Mouse (Mus musculus): ENCODE measurements around the gene Fblim1. TPM values are rescaled to one million over a fixed set of nuclear protein-coding genes. Genes with fewer than 3 reads are reported as not detected.

The Fblim1 gene
- polyA plus RNA-seq, 1 experiment from 2014 or later: 17.0 TPM

- Histone ChIP-seq H3K27ac (ENCODE audit: low read depth, low read length) (no peak overlapping the region), H3K27me3 (replicated peaks; ENCODE audit: control insufficient read depth, insufficient read depth, low read length) (peaks cover 33% of the 10 kb centered on the region), H3K4me2 (no peak overlapping the region), H3K9me3 (ENCODE audit: control insufficient read depth, low read length) (no peaks in the 10 kb centered on the region), H3K4me3 (ENCODE audit: low read depth, low read length) (no peak overlapping the region), H3K4me1 (replicated peaks; ENCODE audit: control insufficient read depth, insufficient read depth, low read length) (peaks cover 9% of the 10 kb centered on the region; the same call in 1 of the 2 replicates), H3K36me3 (ENCODE audit: control insufficient read depth, insufficient read depth, low read length) (no peaks in the 10 kb centered on the region), H3K9ac (ENCODE audit: low read depth, low read length) (no peak overlapping the region)
- DNase-seq (ENCODE audit: low spot score) (no peak), ATAC-seq (replicated peaks; ENCODE audit: low FRiP score) (no peak)
- 38% methylated on average over 6 of the region's 6 CpGs for WGBS
Observed at GRCm38 (mm10) chr4:141600364-141600763, 5.5 kb downstream of the Fblim1 start.

DNA sequence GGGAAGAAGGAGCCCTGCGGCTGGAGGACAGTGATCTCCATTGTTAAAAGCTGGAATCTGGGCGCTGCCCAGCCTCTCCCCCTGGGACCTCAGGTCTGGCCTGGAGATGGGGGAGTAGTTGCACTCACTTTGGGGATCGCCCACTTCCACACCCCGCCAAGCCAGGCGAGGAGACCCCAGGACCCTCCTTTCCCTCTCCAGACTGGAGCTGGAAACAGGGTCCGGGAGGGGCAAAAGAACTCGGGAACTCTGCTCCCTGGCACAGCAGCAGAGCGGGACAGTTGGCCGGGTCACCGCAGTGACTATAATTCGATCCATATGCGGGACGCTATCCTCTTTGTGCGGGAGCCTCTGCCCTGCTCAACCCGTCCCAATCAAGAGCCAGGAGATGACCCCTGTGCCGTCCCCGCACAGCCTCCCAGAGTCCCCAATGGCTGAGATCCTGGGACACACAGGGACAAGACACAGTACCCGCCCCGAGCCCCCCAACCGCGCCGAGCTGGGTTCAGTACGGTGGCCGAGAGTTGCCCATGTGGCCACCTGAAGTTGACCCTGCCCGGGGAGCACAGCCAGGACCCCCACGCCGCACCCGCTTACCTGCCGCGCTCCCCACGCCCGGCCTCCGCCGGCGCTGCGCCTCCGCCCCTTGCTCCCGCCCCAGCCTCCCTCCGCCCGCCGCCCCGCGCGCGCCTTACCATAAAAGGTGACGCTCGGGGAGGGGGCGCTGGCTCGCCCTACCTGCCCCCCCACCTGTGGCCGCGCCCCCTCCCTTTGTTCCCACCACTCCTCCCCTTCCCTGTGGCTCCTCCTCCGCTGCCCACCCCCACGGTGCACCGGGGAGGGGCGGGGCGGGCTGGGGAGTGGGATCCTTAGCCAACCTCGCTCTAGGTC lies 6.4 kb downstream of the Fblim1 start:
- H3K27ac ChIP-seq (ENCODE audit: low read depth, low read length): peak overlapping the region; percentile 62; the same call in 1 of the 2 replicates
- peak overlapping the region; percentile 52 for H3K9ac ChIP-seq (ENCODE audit: low read depth, low read length)
- H3K27me3 ChIP-seq (replicated peaks; ENCODE audit: control insufficient read depth, insufficient read depth, low read length): peaks cover 33% of the 10 kb centered on the region
- H3K4me1 ChIP-seq (replicated peaks; ENCODE audit: control insufficient read depth, insufficient read depth, low read length): peaks cover 9% of the 10 kb centered on the region; the same call in 1 of the 2 replicates
- H3K36me3 ChIP-seq (ENCODE audit: control insufficient read depth, insufficient read depth, low read length): no peaks in the 10 kb centered on the region
- no peak for DNase-seq (ENCODE audit: low spot score)
- 2% methylated on average over 56 of the region's 57 CpGs for WGBS
- peak overlapping the region; percentile 62 for H3K4me2 ChIP-seq
- ATAC-seq (replicated peaks; ENCODE audit: low FRiP score): no peak
- peak overlapping the region; percentile 54 for H3K4me3 ChIP-seq (ENCODE audit: low read depth, low read length)
- no peaks in the 10 kb centered on the region for H3K9me3 ChIP-seq (ENCODE audit: control insufficient read depth, low read length)

DNA sequence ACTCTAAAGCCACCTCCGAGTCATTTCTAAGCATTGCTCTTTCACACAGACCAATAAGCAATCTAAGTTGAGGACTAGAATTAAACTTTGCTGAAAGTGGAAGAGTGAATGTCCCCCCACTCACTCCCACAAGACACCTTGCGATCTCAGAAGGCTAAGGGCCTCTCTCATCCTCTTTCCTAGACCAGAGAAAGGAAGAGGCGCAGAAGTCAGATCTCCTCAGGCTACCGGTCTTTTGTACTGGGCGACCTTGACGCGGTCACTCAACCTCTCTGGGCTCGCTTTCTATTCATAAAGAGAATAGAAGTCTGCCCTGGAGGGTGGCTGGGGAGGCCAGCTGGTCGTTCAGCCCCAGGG lies 7.0 kb downstream of the Fblim1 start:
- H3K27ac ChIP-seq (ENCODE audit: low read depth, low read length): peak overlapping the region; percentile 62; the same call in 1 of the 2 replicates
- H3K4me1 ChIP-seq (replicated peaks; ENCODE audit: control insufficient read depth, insufficient read depth, low read length): peaks cover 6% of the 10 kb centered on the region; the same call in 1 of the 2 replicates
- no peaks in the 10 kb centered on the region for H3K36me3 ChIP-seq (ENCODE audit: control insufficient read depth, insufficient read depth, low read length)
- H3K4me3 ChIP-seq (ENCODE audit: low read depth, low read length): peak overlapping the region; percentile 54
- H3K27me3 ChIP-seq (replicated peaks; ENCODE audit: control insufficient read depth, insufficient read depth, low read length): peaks cover 33% of the 10 kb centered on the region
- H3K4me2 ChIP-seq: peak overlapping the region; percentile 62
- H3K9me3 ChIP-seq (ENCODE audit: control insufficient read depth, low read length): no peaks in the 10 kb centered on the region
- H3K9ac ChIP-seq (ENCODE audit: low read depth, low read length): peak overlapping the region; percentile 52
- no peak for ATAC-seq (replicated peaks; ENCODE audit: low FRiP score)
- no peak for DNase-seq (ENCODE audit: low spot score)
- WGBS: 2% methylated on average over 9 of the region's 9 CpGs

DNA sequence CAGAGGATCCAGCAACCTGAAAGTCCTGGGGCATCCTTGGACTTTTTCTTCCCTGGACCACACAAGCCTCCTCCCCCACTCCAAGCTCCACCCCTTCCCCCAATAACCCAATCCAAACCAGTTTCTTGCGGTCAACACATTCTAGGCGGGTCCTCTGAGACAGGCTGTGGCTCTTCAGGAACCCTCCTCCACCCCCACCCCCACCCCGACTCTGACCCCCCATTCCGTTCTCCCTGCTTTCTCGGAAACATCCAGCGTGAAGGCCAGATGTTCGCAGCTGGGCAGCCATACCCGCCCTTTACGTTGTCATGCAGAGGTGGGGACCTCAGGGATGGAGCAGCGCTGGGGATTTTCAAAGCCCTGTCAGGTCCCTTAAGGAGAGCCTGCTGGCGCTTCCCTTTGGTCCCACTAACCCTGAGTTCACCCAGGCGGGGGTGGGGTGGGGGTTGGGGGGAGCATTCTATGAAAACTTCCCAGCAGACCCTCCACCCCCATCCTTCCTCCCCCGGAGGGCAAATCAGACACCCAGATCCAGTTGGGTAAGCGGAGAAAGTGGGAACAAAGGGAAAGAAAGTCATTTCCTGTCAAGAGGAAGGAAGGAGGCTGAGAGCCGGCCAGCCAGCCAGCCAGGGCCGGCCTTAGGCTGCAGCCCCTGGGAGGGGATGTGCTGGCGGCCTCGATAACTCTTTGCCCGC lies 7.5 kb downstream of the Fblim1 start:
- ATAC-seq (replicated peaks; ENCODE audit: low FRiP score): no peak
- Histone ChIP-seq H3K9ac (ENCODE audit: low read depth, low read length) (peak overlapping the region; percentile 52; the same call in 1 of the 2 replicates), H3K27ac (ENCODE audit: low read depth, low read length) (peak overlapping the region; percentile 62), H3K36me3 (ENCODE audit: control insufficient read depth, insufficient read depth, low read length) (no peaks in the 10 kb centered on the region), H3K4me2 (peak overlapping the region; percentile 62), H3K27me3 (replicated peaks; ENCODE audit: control insufficient read depth, insufficient read depth, low read length) (peaks cover 33% of the 10 kb centered on the region), H3K4me3 (ENCODE audit: low read depth, low read length) (peak overlapping the region; percentile 54), H3K9me3 (ENCODE audit: control insufficient read depth, low read length) (no peaks in the 10 kb centered on the region), H3K4me1 (replicated peaks; ENCODE audit: control insufficient read depth, insufficient read depth, low read length) (peaks cover 6% of the 10 kb centered on the region; the same call in 1 of the 2 replicates)
- peak; percentile 51 for DNase-seq (ENCODE audit: low spot score)
- 4% methylated on average over 19 of the region's 19 CpGs for WGBS

GRCm38 (mm10) chr4:141596700-141597328 lies 9.1 kb downstream of the Fblim1 start:
- ATAC-seq (replicated peaks; ENCODE audit: low FRiP score) (no peak), DNase-seq (ENCODE audit: low spot score) (no peak)
- 0 out of 2 replicates have a peak, but pooled peaks cover under 1% of the 10 kb centered on the region for H3K36me3 ChIP-seq (ENCODE audit: control insufficient read depth, insufficient read depth, low read length)
- no peak overlapping the region for H3K4me3 ChIP-seq (ENCODE audit: low read depth, low read length)
- no peaks in the 10 kb centered on the region for H3K9me3 ChIP-seq (ENCODE audit: control insufficient read depth, low read length)
- H3K27ac ChIP-seq (ENCODE audit: low read depth, low read length): no peak overlapping the region
- no peak overlapping the region for H3K4me2 ChIP-seq
- WGBS: 78% methylated on average over 8 of the region's 8 CpGs
- peaks cover 33% of the 10 kb centered on the region for H3K27me3 ChIP-seq (replicated peaks; ENCODE audit: control insufficient read depth, insufficient read depth, low read length)
- no peak overlapping the region for H3K9ac ChIP-seq (ENCODE audit: low read depth, low read length)
- peaks cover 6% of the 10 kb centered on the region; the same call in 1 of the 2 replicates for H3K4me1 ChIP-seq (replicated peaks; ENCODE audit: control insufficient read depth, insufficient read depth, low read length)

DNA sequence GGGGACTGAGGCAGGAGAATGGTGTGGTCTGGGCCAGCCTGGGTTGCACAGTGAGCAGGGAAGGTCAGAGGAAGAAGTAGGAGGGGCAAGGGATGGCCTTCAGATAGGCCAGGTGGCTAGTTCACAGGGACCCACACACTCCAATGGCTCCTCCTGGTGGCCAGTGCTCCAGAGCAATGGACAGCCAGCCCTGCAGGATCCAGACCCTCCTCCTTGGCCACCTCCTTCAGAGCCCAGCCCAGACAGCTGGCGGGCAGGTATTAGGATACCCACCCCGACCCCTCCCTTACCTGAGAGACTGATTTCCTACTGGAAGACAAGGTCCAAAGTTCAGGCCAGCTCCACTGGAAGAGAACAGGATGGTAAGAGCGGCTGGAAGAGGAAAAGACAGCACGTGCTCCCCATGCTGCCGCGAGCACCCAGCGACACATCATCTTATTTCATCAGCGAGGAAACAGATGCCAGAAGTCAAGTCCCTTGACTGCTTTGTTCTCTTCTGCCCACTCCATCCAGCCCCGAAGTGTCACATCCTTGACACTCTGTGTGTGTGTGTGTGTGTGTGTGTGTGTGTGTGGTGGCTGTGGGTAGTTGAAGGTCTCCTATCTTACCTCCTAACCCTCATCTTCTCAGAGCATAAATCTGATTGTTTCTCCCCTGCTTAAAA lies 10.2 kb downstream of the Fblim1 start:
- Histone ChIP-seq H3K4me1 (replicated peaks; ENCODE audit: control insufficient read depth, insufficient read depth, low read length) (peaks cover 6% of the 10 kb centered on the region; the same call in 1 of the 2 replicates), H3K4me3 (ENCODE audit: low read depth, low read length) (no peak overlapping the region), H3K4me2 (no peak overlapping the region), H3K36me3 (ENCODE audit: control insufficient read depth, insufficient read depth, low read length) (0 out of 2 replicates have a peak, but pooled peaks cover 5% of the 10 kb centered on the region), H3K27me3 (replicated peaks; ENCODE audit: control insufficient read depth, insufficient read depth, low read length) (peaks cover 32% of the 10 kb centered on the region), H3K9ac (ENCODE audit: low read depth, low read length) (no peak overlapping the region), H3K27ac (ENCODE audit: low read depth, low read length) (no peak overlapping the region), H3K9me3 (ENCODE audit: control insufficient read depth, low read length) (no peaks in the 10 kb centered on the region)
- no peak for ATAC-seq (replicated peaks; ENCODE audit: low FRiP score)
- DNase-seq (ENCODE audit: low spot score): no peak
- WGBS: 69% methylated on average over 9 of the region's 9 CpGs

- Histone ChIP-seq H3K9ac (ENCODE audit: low read depth, low read length) (no peak overlapping the region), H3K4me1 (replicated peaks; ENCODE audit: control insufficient read depth, insufficient read depth, low read length) (peaks cover 6% of the 10 kb centered on the region; the same call in 1 of the 2 replicates), H3K9me3 (ENCODE audit: control insufficient read depth, low read length) (no peaks in the 10 kb centered on the region), H3K27ac (ENCODE audit: low read depth, low read length) (no peak overlapping the region), H3K36me3 (ENCODE audit: control insufficient read depth, insufficient read depth, low read length) (peaks cover 6% of the 10 kb centered on the region; the same call in 1 of the 2 replicates), H3K4me2 (no peak overlapping the region), H3K4me3 (ENCODE audit: low read depth, low read length) (no peak overlapping the region), H3K27me3 (replicated peaks; ENCODE audit: control insufficient read depth, insufficient read depth, low read length) (peaks cover 26% of the 10 kb centered on the region)
- 86% methylated on average over 11 of the region's 11 CpGs for WGBS
- ATAC-seq (replicated peaks; ENCODE audit: low FRiP score) (no peak), DNase-seq (ENCODE audit: low spot score) (no peak)
Observed at GRCm38 (mm10) chr4:141595138-141595537, 10.8 kb downstream of the Fblim1 start.

GRCm38 (mm10) chr4:141591547-141591946 lies 14.3 kb downstream of the Fblim1 start:
- Histone ChIP-seq H3K4me2 (no peak overlapping the region), H3K9ac (ENCODE audit: low read depth, low read length) (no peak overlapping the region), H3K9me3 (ENCODE audit: control insufficient read depth, low read length) (no peaks in the 10 kb centered on the region), H3K27me3 (replicated peaks; ENCODE audit: control insufficient read depth, insufficient read depth, low read length) (no peaks in the 10 kb centered on the region), H3K27ac (ENCODE audit: low read depth, low read length) (no peak overlapping the region), H3K4me1 (replicated peaks; ENCODE audit: control insufficient read depth, insufficient read depth, low read length) (no peaks in the 10 kb centered on the region), H3K36me3 (ENCODE audit: control insufficient read depth, insufficient read depth, low read length) (peaks cover 9% of the 10 kb centered on the region; the same call in 1 of the 2 replicates), H3K4me3 (ENCODE audit: low read depth, low read length) (no peak overlapping the region)
- WGBS: 14% methylated on average over 3 of the region's 3 CpGs
- DNase-seq (ENCODE audit: low spot score) (no peak), ATAC-seq (replicated peaks; ENCODE audit: low FRiP score) (no peak)
